Mouse (Mus musculus) thymus, postnatal 4 days (tissue): ENCODE data around the gene Ncstn.

Experiments used
- DNase-seq: peaks from one replicate; pipeline ENCODE4 v3.0.0; 2021

Ncstn gene

GRCm38 (mm10) chr1:172026201-172026901 is 56.2 kb downstream of the Ncstn start:
- peak; percentile 74 for DNase-seq

DNA sequence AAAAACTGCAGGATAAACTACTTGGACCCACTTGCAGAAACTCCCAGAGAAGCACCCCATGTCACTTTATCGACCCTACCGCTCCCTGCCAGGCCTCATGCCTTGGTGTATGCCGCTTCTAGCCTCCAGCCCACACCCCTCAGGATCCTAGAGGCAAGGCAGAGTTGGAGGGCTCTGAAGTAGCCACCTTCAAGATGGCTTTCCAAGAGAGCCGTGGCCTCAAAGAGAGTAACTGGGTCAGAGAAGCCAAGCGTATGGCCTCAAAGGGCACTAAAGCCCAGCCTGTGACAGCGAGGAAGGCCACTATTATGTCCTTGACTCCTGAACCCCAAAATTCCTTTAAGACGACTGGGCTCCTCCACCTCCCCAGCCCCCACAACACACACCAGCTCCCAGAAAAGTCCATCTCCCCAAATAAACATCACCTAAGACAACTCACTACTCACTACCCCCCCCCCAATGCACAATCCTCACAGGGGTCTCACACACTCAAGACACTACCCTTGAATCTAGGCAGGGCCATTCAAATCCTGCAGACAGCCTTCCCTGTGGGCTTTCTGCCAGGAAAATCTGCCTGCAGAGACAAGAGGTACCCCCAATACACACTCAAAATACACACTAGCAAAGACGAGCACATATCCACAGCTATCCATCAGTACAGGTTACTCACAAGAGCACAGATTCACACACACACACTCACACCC is 57.2 kb downstream of the Ncstn start:
- no peak for DNase-seq

DNA sequence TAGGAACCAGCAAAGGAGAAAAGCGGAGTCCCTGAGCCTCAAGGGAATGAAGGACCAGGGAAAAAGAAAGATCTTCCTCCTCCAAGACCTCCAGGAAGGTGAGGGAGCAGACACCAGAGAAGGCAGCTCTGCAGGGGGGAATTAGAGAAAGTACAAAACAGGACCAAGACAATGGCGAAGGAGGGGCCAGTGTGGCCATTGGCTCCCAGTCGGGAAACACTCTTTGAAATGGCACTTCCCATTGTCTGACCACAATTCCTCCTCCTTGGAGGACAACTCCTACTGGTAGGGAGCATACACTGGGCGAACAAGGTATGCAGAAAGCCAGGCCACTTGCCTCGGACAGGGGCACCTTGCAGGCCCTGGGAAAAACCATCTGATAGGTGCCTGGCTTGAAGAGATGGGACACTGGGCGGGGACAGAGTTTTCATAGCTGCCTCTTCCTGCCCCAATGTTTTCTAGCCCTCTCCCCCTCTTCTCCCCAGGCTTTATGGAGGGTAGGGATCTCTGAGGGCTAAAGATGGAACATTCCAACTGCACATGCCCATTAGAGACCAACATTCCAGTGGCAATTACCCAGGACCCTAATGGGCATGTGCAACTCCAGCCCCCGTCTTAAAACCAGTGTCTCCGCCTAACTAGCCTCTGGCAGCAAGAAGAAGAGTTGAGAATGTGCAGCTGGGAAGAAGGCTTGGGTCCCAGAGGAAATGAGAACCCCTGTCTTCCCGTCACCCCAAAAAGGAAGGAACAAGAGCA is 58.3 kb downstream of the Ncstn start:
- no peak for DNase-seq

DNA sequence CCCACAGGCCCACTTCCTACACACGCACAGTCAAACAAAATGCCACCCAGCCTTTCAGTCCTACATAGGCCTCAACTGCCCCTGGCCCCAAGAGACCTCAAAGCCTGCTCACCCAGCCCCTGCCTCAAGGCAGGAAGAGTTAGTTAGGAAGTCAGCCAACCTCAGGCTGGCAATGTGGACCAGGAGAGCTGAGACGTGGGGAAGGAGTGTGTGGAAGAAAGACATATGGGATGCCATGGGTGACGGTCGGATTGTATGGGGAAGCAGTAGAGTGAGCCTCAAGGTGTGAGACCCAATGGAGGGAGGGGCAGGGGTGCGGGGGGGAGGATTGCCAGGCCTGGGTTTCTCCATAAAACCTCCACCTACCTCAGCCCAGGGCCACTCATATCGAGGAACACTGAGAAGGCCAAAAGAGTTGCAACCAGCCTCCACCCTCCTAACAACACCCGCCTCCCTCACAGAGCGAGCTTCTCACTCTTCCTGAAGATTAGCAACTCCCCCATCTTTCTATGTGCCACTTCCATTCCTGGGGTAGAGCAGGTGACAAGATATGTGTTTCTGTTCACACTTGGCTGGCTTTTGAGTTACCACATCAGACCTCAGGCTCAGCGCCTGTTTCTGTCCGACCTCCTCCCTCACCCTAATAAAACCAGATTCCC is 62.6 kb downstream of the Ncstn start:
- no peak for DNase-seq

DNA sequence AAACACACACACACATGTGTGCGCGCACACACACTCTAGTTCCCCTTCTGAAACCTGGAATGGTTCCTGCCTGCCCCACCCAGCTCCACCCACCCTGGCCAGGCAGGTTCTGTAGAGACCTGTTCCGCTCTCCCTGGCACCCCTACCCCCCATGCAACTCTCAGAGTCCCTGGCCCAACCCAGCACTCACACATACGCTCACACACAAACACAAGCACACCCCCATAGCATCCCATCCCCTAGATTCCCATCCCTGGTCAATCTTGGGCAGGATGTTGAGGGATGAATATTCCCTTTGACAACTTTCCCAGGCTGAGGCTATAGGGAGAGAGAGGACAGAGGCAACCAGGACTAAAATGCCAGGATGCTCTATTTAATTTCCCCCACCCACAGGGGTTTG is 63.3 kb downstream of the Ncstn start:
- no peak for DNase-seq

DNA sequence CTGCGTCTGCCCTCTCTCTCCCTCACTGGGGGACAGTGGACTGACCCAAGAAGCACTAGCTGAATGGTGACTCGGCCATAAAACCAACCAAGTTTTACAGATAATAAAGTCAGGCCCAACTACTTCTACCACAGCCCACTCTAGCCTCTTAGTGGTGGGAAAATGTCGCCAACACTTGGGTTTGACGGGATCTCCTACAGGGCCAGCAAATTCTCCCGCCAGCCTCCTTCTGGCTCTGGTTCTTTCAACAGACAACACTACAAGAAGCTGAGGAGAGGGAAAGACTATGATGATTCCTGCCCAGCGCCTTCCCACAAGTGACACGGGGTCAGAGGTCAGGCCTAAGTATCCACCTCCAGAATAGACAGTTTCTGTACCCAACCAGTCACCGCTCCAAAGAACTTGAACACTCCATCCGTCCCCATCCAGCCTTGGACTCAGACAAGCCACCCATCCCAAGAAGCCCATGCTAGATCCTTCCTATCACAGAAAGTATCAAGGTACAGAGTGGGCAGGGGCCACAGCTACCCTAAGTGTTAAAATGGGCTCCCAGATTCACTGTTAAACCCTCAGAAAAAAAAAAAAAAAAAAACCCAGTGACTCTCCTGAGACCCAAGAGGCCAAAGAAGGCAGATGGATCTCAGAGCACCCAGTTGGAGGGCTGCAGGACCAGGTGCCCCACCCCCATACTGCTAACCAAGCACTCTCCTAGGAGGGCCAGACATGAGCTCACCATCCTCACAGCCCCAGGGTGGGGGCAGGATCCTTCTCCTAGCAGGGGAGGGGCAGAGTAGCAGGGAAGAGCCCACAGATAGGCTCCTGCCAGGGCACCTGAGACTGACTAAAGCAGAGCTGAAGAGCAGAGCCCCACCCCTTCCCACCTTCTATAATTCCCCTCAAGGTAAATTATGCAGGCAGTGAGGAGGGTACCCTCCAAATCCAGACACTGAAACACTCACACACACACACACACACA is 64.0 kb downstream of the Ncstn start:
- DNase-seq: no peak

GRCm38 (mm10) chr1:172017517-172018070 is 65.0 kb downstream of the Ncstn start:
- no peak for DNase-seq

DNA sequence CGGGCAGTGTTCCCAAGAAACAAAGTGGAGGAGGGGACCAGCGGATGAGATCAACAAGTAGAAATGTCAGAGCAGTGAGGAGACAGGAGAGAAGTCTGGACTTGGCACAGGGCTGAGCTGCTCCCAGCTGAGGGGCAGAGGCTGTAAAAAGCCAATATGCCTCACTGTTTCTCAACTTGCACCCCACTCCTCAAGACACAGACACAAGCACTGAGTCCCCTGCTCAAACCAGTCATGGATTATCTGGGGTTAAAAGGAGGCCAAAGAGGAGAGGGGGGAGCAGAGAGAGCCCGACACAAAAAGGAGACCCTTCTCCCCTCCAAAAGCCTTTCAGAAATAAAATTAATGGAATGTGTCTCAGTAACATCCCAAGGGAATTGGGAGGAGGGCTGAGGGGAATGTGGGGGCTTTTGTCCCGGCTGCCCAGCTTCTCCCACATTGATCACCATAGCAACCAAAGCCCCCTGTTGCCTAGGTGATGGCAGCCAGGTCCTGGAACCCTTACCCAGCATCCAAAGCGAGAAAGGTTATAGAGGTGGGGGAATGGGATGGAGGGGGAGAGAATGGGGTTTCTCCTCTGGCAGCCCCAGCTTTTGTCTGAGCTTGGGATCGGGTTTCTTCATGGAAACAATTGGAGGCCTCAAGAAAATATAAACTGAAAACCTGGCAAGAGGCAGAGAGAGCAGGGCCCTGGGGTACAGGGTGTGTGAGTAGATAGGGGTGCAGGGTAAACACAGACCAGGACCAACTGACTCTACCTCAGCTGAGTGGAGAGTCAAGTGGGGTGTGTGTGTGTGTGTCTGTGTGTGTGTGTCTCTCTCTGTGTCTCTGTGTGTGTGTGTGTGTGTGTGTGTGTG is 65.7 kb downstream of the Ncstn start:
- no peak for DNase-seq

- no peak for DNase-seq
Measured at GRCm38 (mm10) chr1:172016031-172016430, 66.6 kb downstream of the Ncstn start.
